Mouse (Mus musculus): ENCODE data around the gene Jag2.
A peak's percentile ranks its signal among the peaks of the same experiment; 100 is the strongest.

The Jag2 gene

DNA sequence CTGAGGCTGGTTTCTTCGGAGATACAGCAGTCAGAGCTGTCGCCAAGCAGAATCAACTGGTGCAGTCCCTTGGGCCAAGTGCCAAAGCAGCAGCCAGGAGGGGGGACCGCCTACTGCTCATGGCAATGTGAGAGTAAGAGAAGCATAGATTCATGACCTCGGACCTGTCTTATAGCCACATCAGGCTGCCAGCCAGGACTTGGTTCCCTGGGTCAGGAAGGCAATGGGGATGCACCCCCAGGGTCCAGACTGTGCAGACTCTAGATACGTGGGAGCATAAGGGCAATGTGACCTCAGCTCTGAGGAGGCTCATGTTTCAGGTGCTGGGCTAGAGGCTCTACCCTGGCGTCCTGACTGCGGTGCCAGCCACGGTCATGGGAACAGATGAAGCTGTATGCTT is 25.6 kb downstream of the Jag2 start:
- DNase-seq (ENCODE audit: low spot score) = no peak

DNA sequence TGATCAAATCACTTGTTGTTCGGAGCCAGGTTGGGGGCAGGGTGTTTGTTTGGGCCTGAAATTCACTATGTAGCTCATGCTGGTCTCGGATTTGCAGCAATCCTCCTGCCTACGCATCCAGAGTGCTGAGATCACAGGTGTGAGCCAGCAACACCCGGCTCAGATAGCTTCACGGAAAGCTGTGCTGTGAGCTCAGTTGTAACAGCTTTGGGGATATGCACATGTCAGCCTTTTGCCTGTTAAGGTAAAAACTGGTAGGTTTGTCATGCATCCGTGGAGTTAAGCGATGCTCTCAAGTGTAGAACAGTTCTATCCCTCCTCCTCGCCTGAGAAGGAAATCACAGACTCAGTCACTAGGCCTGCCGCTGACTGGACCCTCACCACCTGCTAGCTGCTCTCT is 28.9 kb downstream of the Jag2 start:
- no peak for DNase-seq (ENCODE audit: low spot score)

DNA sequence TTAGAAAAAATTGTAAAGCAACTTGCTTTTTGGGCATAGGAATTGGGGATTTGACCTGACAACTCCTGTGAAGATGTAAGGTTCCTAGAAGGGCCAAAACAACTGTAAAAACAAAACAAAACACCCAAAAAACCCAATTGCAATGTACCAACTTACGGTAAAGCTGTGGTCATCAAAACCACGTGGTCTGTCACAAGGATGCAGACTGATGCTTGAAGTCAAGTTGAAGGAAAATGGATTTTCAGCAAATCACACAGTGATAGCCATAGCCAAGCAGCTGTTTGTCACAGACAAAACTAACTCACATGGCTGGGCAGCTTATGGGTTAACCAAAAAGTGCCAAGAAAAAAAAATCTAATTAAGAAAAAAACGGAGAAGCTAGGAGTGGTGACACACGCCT is 30.6 kb downstream of the Jag2 start:
- DNase-seq (ENCODE audit: low spot score) = no peak

DNA sequence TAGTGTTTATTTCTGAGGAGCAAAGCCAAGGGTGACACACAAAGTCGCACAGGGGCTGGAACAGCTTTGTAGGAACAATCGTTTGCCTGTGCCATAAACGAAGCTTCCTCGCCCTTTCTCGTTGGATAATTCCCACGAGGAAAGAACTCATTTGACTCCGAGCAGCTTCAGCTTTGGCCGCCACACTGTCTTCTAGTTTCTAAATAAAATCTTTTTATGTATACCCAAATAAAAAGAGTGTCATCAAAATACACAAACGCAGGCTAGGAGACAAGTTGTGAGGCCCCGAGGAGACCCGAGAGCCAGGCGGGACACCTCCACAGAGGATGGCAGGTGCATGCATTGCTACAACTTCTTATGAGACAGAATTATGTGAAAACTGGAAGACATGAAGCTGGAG is 31.2 kb downstream of the Jag2 start:
- DNase-seq (ENCODE audit: low spot score) = no peak

DNA sequence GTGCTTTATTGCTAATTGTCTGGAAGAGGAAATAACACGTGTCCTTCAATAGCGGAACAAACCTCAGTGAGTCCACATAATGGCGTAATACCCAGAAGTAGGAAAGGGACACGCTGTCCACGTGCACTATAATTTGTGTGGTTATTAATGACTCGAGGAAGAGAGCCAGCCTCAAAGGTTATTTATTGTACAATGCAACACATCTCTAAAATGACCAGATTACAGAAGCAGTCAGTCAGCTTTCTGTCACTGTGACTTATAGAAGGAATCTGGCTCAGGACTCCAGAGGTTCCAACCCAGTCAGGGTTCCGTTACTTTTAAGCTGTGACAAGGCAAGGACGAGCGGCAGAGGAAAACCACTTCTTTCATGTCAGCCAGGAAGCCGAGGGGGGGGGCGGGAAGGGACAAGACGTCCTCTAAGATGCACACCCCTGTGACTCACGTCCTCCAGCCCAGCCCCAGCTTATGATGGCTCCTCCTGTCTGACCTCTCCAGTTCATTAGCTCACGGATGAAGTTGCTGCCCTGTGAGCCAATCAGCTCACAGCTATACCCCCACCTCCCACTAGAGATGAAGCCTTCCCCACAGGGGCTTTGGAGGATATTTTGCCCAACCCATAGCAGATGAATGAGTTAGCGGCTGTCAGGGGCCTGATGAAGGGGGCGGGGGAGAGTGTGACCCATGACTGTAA is 31.9 kb downstream of the Jag2 start:
- no peak for DNase-seq (ENCODE audit: low spot score)

DNA sequence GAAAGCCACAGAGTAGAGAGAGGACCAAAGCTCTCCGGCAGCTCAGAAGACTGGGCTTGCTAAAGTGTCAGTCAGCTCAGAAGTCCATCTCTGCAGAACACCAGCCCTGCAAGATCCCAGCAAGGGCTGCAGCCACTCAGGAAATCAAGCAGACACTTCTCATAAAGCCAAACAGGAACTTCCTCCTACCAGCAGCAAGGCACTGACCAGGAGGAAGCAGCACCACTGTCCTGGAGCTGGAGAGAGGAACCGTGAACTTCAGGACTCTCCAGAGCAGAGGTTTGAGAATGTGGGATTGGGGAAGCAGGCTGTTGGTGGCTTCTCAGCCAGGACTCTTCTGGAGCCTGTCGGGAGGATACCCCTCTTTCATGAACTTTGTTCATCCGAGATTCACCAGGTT is 34.6 kb downstream of the Jag2 start:
- DNase-seq (ENCODE audit: low spot score) = no peak

DNA sequence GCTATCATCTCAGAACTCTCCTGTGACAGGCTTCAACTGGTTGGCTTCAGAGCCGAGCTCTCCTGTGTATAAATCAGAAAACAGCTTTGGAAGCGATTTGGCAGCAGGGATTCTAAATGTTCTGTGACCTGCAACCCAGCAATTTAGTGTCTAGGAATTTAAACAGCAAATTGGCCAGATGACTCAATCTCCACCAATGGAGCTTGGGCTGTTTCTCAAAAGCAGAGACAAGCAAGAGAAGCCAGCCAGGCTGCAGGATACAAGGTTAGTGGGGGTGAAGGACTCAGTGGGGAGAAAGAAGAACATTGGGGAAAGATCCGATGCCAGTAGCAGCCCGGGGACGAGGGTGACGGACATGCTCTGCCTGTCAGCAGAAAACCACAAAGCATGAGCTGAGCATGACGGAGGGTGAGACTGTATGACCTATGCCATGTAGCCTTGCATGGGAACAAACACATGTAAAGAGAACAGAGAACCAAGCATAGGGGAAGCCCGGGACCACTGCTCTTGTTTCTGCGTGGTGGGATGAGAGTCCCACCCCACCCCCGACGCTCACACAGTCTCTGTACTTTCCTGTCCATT is 35.2 kb downstream of the Jag2 start:
- DNase-seq (ENCODE audit: low spot score) = no peak

DNA sequence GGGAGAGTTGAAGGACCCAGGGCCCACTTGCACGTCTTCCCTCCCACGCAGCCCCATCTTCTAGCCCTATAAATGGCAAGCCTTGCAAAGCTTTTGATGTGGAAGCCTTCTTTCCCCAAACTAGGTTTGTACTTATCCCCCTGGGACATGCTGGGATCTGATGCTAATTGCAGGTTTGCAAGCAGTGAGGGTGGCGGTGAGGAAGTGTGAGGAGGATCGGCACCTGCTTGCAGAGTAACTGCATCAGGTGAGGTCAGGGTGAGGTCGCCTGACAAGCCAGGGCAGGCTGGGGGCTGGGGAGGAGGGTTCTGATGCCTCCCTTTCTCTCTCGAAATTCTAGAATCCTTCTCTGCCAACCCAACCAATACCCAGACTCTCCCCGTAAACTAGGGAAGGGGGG is 44.1 kb downstream of the Jag2 start:
- DNase-seq (ENCODE audit: low spot score) = no peak

DNA sequence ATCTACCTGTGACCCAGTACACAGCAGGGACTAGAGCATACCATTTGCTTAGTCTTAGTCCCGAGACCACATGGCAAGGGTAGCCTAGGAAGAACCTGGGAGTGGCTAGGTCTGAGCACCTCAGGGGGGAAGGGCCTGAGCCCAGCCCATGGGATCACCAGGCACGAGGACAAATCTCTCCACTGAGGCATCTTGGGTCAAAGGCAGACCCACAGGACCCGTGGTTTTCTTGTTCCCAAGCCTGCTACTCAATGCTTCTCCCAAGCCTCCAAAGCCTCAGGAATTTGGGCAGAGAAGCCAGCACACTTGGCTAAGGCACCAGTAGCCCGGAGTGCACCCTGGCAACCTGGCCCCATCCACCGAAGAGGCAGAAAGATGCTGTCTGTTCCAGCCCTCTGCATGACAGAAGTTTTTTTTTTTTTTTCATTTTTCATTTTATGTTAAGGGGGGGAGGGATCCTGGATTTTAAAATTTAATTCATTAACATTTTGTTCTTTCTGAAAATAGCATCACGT is 48.2 kb downstream of the Jag2 start:
- no peak for DNase-seq (ENCODE audit: low spot score)

DNA sequence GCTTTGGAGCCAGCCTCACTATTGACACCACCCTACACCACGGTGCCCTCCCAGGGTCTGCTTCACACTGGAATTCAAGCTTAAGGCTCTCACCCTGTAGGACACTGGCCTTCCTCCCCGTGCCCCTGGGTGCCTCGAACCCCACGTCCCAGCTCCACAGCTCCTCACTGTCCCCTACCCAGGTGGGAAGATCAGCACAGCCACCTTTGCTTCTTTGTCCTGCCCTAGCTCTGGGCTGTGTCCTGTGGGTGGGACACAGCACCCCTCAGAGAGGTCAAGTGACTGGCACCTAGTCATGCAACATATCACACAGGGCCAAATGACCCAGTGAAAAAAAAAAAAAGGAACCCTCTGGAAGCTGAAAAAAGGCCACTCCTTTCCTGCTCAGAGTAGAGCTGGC is 48.9 kb downstream of the Jag2 start:
- DNase-seq (ENCODE audit: low spot score) = no peak

DNA sequence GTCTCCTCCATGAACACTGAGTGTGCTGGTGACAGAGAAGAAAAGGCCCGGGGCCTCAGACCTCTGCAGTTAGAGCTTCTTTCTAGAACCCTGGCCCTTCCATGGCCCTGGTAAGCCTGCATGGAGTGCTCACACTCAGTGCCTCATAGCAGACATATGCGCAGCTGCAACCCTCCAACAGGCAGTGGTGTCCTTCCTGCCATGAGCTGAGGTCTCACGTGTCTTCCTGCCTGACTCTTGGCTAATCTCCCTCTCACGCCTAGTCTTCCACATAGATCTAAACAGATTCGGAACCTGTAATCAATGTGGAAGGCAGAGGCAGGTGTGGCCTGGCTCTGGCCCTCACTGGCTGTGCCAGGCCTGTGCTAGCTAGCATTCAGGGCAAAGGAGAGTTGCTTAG is 49.8 kb downstream of the Jag2 start:
- no peak for DNase-seq (ENCODE audit: low spot score)

DNA sequence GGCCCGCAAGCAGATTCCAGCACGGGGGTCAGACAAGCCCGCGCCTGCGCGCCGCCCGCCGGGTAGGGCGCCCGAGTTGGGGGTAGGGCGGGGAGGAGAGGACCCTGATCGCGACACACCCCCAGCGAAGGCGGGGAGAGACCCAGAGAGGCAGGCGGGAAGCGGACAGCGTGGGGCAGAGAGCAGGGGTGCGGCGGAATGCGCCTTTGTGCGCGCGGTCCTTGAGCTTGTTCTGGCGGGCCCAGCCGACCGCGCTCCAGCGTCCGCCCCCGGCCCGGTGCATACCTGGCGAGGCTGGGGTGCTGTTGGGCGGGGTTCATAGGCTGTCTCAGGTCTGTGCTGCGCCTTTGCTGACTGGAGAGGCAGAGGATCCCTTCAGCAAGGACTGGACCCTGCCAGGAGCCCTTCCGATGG is 52.0 kb downstream of the Jag2 start:
- no peak for DNase-seq (ENCODE audit: low spot score)

DNA sequence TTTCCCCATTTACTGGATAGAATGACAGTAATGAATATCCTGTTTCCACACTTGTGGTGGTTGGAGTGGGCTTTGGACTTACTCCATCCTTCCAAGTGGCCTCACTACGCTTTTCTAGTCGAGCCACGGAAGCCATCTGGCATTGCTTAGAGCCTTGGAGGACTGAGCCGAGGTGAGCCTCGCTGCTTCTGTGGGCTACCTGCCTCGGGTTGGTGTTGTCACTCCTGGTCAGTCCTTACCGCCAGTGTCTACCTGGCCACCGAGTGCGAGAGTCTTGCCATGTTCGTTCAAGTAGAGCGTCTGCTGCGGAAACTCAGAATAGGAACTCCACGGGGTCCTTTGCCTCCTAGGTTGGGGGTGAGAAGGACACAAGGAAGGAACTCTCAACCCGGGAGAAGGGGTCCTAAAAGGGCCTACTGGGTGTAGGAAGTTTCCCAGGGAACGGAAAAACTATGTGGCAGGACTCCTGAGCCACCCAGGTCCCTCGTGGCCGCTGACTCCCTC is 52.5 kb downstream of the Jag2 start:
- no peak for DNase-seq (ENCODE audit: low spot score)

DNA sequence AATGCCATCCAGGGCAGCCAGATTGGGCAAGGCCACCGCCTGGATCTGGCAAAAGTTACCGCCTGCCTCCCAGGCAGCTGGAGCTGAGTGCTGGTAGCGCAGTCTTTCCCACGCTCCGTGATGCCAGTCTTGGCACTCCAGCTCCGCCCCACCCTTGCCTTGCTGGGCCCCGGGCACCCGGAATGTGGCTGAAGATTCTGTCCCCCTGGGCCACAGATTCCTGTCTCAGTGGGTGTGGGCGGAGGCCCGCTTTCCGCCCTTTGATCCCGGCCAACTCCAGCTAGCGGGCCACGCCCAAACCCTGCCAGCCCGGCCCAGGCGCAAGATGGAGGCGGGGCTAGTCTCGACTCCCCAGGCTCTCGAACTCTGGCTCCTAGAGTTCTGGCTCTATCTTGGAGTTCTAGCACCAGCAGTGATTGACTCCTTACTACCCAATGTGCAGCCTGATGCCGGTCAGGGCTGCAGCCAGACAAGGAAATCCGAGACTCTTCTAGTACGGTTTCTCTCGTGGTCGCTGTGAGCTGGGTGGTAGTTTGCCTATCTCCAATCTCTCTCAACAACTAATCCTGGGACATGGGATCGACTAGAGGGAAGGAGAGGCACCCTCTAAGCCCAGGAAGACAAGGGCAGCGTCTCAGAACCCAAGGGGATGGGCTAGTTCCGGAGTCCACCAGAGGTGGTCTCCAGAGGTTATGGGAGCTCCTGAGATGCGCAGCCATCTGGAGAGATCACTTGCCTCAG is 53.1 kb downstream of the Jag2 start:
- DNase-seq (ENCODE audit: low spot score) = peak; percentile 40

DNA sequence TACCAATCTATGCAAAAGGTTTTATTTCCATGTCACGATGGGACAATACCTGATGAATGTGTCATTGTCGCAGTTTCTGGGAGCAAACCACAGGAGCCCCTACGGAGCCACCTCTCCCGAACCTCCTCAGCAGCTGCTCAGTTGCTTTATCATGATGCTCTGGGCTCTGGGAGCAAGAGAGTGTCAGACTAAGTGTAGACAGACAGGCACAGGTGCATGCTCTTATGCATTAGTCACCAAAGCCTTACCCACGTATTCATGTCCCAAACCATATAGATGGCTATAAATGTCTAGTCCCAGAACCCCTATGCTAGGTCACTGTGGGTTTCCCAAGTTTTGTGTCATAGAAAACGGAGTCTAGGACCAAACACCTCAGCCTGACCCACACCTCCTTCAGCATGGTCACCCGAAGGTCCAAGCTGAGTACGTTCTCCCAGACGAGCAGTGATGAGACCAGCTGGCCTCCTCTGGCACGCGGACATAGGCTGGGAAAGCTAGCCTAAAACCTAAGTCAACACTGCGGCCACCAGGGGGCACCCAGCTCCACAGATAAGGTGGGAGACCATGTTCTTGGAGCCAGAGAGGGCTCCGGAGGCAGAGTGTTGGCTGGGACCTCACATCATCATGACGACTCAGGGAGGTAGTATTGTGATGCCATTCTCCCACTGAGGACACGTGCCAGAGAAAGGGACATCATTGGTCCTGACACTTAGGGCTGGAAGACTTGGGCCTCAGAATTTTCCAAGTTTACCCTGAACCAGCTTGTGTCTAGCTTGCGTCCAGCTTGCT is 54.2 kb downstream of the Jag2 start:
- DNase-seq (ENCODE audit: low spot score) = peak; percentile 68

DNA sequence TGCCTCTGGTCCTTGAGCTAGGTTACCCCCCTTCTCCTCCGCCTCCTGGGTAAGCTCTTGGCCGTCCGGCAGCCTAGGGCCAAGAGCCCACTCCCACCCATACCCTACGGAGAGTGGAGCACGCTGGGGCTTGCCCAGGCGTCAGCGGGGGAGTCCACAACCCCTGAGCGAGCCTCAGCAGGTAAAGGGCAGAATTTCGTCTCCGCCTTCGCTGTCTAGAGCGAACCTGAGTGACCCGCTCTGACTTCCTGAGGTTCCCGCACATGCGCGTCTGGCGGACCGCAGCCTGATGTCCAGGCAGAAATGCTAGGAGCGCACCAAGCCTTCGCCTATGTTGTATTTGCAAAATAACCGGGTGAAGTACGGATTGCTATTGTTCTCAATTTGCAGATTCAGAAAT is 55.4 kb downstream of the Jag2 start:
- DNase-seq (ENCODE audit: low spot score) = no peak

DNA sequence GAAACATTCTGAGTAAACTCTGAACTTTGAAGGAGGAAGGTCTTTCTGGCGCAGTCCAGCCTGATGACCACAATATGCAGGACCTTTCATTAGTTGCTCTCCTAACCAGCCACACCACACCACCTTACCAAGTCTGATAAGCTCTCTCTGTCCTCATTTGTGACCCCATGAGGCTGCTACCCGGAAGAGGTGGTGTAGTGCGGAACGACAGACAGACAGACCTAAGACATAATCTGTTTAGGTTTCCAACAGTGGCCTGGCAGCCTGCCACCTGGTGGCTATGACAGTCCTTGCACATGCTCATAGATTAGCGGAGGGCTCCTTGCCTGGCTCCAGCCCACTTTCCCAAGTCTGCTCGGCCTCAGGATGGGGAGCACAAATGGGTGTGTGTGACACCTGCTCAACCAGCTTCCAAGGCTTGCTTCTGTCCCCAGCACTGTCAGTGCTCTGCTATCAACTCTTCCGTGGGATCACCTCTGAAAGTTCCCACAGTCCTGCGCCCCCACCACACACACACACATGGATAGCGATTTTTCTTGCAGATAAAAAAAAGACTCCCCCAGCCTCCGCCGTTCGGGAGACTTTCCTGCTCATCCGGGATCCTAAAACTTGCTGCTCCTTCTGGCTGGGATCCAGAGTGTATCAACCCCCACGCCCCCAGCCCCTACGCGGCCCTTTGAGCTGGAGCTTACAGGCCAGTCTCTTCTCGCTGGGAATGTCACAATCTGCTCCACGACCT is 56.0 kb downstream of the Jag2 start:
- DNase-seq (ENCODE audit: low spot score) = peak; percentile 44

DNA sequence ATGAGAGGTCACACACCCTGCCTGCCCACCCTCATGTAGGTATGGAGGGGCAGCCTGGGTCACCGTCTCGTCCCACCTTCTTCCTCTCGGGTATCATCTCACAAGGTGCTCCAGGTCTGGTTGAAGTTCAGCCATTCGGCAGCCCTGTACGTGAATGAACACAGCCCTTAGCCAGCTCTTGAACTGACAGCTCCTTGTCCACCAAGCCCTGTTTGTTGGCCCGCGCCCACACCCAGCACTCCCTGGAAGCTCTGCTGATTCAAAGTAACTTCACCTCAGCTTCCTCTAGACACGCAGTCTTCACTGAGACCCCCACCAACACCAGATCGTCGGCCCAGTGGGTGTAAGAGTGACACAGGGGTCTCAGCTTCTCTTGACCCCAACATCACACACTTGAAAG is 56.6 kb downstream of the Jag2 start:
- no peak for DNase-seq (ENCODE audit: low spot score)

DNA sequence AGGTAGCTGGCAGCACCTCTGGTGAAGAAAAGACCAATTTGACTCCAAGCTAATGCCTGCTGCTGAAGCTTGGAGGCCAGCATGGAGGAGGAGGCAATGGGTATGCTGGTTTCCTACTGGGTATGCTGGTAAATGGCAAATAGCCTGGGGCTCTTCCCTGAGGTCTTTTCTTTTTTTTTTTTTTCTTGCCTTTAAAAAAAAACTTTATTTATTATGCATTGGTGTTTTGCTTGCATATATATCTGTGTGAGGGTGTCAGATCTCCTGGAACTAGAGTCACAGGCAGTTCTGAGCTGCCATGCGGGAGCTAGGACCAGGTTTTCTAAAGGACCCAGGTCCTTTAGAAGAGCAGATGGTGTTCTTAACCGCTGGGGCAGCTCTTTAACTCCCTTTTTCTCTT is 58.3 kb downstream of the Jag2 start:
- no peak for DNase-seq (ENCODE audit: low spot score)

DNA sequence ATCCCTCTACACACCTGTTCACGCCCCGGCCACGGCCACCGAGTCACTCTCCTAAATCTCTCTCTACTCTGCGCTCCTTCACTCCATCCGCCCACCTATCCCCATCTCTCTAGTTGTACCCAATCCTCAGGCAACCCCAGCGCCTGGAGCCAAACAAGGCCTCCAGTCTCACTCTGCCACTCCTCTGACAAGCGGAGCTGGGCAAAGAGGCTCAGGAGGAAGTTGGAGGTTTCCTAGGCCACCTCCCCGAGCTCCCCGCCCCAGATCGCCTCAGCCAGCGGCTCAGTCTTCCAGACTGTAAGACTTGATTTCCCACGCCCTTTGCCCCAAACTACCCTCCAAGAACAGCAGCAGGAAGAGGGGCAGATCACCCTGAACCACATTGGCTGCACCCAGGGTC is 58.8 kb downstream of the Jag2 start:
- no peak for DNase-seq (ENCODE audit: low spot score)

DNA sequence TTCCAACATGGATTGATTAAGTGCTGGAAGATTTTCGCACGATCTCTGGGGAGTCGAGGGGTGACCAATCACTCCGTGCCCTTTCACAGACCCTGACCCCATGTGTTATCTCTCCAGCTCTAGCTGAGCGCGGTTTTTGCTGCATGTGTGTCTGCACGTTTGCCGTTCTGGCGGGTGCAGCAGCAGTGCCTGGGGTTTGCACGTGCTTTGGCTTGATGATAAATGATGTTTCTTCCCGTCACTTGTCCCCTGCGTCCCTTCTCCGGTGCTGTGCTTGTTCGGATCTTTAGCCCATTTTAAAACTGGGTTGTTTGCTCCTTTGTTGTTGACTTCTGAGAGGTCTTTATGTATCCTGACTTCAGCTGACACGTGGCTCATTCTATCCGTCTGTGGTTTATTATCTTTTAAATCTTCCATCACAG is 59.8 kb downstream of the Jag2 start:
- DNase-seq (ENCODE audit: low spot score) = no peak

Measured in c-Kit-positive CD71-positive TER-119-positive erythroid progenitor cells, embryonic 14.5 days (primary cell).